Mouse (Mus musculus) intestine, embryonic 14.5 days (tissue): ENCODE data around the gene Ist1. TPM values are rescaled to one million over a fixed set of nuclear protein-coding genes. Genes with fewer than 3 reads are reported as not detected.

ENCODE experiments used
- ATAC-seq: fragments of 200-750 bp; cut with Nextera tagmentation; replicated peaks from 2 replicates; pipeline ENCODE4 v1.8.0; 2017; ENCODE audit warnings: low read depth, moderate number of reproducible peaks, moderate TSS enrichment, moderate library complexity; ENCODE audit not compliant: low FRiP score, low TSS enrichment
- DNase-seq: peaks from one replicate; pipeline ENCODE4 v3.0.0-alpha.2; 2018; ENCODE audit warnings: low spot score
- H3K27ac ChIP-seq: fragments of 300-500 bp; sonication (generic); 2 replicates; pipeline ENCODE4 v1.5.1; 2014; ENCODE audit warnings: low read depth, mild to moderate bottlenecking, control low read depth
- H3K27me3 ChIP-seq: fragments of 300-500 bp; sonication (generic); replicated peaks from 2 replicates; pipeline ENCODE4 v1.6.1; 2014; ENCODE audit warnings: low read length, control low read depth; ENCODE audit not compliant: control insufficient read depth, insufficient read depth
- H3K36me3 ChIP-seq: fragments of 300-500 bp; sonication (generic); 2 replicates; pipeline ENCODE4 v1.6.1; 2014; ENCODE audit warnings: low read length, control low read depth; ENCODE audit not compliant: control insufficient read depth, insufficient read depth
- H3K4me1 ChIP-seq: fragments of 300-500 bp; sonication (generic); replicated peaks from 2 replicates; pipeline ENCODE4 v1.6.1; 2014; ENCODE audit warnings: low read length, control low read depth, mixed read lengths; ENCODE audit not compliant: control insufficient read depth, insufficient read depth
- H3K4me2 ChIP-seq: fragments of 300-500 bp; sonication (generic); 2 replicates; pipeline ENCODE4 v1.6.1; 2014; ENCODE audit warnings: low read length
- H3K4me3 ChIP-seq: fragments of 300-500 bp; sonication (generic); 2 replicates; pipeline ENCODE4 v1.5.1; 2014; ENCODE audit warnings: low read depth, low read length, control low read depth, mixed read lengths
- H3K9ac ChIP-seq: fragments of 300-500 bp; sonication (generic); 2 replicates; pipeline ENCODE4 v1.6.1; 2014; ENCODE audit warnings: mild to moderate bottlenecking, low read length
- H3K9me3 ChIP-seq: fragments of 300-500 bp; sonication (generic); 2 replicates; pipeline ENCODE4 v1.6.1; 2016; ENCODE audit warnings: low read length, control low read depth; ENCODE audit not compliant: control insufficient read depth
- WGBS: fragments of 180-500 bp; shearing (Covaris S2); extraction: QIAGEN DNeasy Blood & Tissue Kit; methylation state at CpG from one replicate; pipeline ENCODE4 v1.1.7; 2014; 5-methylcytosine and 5-hydroxymethylcytosine counted together
- polyA plus RNA-seq: library from polyadenylated mRNA; unstranded; fragments of >200 nt; fragmentation: Nextera tagmentation; extraction: Ambion mirVana; gene quantifications from 2 replicates; pipeline ENCODE4 v1.2.1, GENCODE M21; 2014

Ist1 gene
- 140 and 152 TPM in 2 replicates for polyA plus RNA-seq

DNA sequence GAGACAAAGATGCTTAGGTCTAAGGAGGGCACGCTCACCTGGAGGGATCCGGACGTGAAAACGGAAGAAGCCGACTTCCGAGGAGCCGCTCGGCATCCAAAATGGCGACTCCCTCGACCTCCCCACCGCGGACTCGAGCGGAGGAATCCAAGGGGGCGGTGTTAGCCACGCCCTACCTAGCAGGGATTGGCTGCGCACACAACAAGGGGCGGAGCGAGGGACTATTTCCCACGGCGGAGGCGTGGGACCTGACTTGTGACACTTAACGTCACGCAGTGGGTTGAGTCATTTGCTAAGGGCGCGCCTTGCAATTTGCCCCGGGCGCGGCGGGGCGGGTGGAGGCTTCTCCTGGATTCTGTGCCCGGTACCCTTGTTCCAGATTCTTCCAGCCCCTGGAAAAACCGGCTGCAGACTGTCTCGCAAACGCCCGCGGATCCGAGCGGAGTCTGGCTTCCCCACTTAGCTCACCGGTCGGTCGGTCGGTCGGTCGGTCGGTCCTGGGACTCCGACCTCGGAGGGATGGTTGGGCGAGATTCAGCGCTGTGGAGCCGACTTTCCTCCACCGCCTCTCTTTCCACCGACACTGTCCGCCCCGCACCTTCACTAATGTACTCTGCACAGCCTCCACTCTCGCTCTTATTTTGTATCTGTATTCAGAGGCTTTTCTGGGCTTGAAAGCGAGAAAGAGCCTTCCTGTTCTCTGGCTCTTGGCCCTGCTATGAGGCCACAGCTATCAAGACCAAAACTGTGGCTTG, at the start of gene Ist1:
Ist1 (minus strand) TSS at position 115 of the 755 bp plus-strand sequence.
- Histone ChIP-seq H3K4me3 (peak within 1 kb of the TSS; percentile 81), H3K36me3 (no peaks in the 10 kb centered on the region), H3K27me3 (no peaks in the 10 kb centered on the region), H3K9ac (peak within 1 kb of the TSS; percentile 87), H3K4me2 (peak within 1 kb of the TSS; percentile 92), H3K4me1 (peaks cover 13% of the 10 kb centered on the region), H3K9me3 (no peaks in the 10 kb centered on the region), H3K27ac (peak within 1 kb of the TSS; percentile 78)
- DNase-seq (peak; percentile 99), ATAC-seq (peak; percentile 98)
- under 1% methylated on average over 57 of the region's 57 CpGs for WGBS

DNA sequence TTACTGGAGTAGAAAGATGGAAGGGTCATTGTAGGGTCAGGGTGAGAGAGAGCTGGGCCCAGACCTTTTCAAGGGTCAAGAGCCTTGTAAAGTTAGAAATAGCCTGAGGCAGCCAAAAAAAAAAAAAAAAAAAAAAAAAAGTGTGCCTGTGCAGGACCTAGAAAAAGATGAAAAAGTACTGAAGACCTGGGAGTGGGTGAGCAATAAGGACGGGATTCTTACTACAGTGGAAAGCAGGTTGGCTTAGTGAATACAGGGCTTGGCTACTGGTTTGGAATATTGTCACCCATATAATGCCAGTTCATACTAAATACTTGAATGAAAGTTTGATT, 45.0 kb upstream of the Ist1 start:
- Histone ChIP-seq H3K27me3 (no peaks in the 10 kb centered on the region), H3K9me3 (no peaks in the 10 kb centered on the region), H3K4me3 (peak overlapping the region; percentile 92), H3K27ac (peak overlapping the region; percentile 79; the same call in 1 of the 2 replicates), H3K9ac (peak overlapping the region; percentile 98; the same call in 1 of the 2 replicates), H3K4me1 (peaks cover 8% of the 10 kb centered on the region), H3K4me2 (peak overlapping the region; percentile 75), H3K36me3 (peaks cover 18% of the 10 kb centered on the region)
- 69% methylated on average over 1 of the region's 1 CpGs for WGBS
- ATAC-seq (no peak), DNase-seq (no peak)

DNA sequence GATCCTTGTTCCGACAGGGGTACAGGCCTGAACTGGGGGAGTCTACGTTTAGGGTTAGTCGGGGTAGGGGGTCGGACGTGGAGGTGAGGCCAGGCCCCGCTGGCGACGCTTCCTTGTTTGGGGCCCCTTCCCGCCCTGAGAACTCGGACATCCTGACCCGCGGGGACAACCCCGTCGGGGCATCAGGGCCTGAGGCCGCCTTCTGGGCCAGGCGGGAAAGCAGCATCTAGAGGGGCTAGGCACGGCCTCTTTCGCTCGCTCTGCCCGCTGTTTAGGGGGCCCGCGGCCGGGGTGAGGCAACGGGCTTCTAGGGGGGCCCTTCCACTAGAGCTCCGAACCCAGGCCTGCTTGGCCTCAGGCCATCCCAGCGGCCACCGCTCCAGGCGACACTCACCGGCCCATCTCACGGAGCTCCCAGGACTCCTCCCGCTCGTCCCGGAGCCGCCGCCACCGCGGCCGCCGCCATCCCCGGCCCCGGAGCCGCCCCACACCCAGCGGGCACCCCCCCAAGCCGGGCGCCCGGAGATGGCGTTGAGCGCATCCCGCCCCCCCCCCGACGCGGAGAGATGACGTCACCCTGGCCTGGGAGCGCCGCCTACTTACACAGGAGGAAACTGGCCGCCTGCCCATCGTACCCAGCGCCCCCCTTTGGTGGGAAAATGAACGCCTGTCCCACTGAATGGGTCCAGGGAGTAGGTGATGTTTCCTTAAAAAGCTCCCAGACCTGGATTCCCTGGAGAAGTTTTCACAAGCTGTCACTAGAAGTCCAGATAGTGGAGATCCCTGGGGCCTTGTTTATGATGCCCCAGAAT, 44.4 kb upstream of the Ist1 start, which contains the start of gene Atxn1l:
Atxn1l (minus strand) TSS at position 503 of the 812 bp plus-strand sequence.
- peak within 1 kb of the TSS; percentile 92 for H3K4me3 ChIP-seq
- H3K4me1 ChIP-seq = peaks cover 8% of the 10 kb centered on the region
- peak within 1 kb of the TSS; percentile 75 for H3K4me2 ChIP-seq
- no peaks in the 10 kb centered on the region for H3K27me3 ChIP-seq
- peaks cover 24% of the 10 kb centered on the region for H3K36me3 ChIP-seq
- peak within 1 kb of the TSS; percentile 79 for H3K27ac ChIP-seq
- ATAC-seq = peak; percentile 90
- WGBS = under 1% methylated on average over 44 of the region's 59 CpGs
- DNase-seq = peak; percentile 98
- H3K9ac ChIP-seq = peak within 1 kb of the TSS; percentile 98
- H3K9me3 ChIP-seq = no peaks in the 10 kb centered on the region

DNA sequence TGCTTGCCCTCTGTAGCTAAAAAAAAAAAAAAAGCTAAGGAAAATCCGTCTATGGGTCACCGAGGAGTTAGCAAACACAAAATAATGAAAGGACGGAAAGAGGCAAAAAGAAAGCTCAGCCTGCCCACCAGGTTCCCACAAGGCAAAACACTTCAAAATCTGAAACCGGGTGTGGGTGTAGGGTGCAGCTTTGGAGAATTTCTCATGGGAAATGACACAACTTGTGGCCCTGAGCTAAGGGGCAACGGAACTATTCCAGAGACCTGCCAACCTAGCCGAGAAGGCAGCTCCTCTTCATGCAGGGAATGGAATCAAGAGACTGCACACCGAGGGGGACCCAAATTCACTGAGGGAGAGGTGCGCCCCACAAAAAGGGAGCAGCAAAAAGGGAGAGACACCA, 43.8 kb upstream of the Ist1 start:
- Histone ChIP-seq H3K4me1 (peaks cover 8% of the 10 kb centered on the region), H3K36me3 (peaks cover 30% of the 10 kb centered on the region), H3K9ac (peak overlapping the region; percentile 98), H3K4me3 (peak overlapping the region; percentile 92), H3K4me2 (peak overlapping the region; percentile 75), H3K27ac (0 out of 2 replicates have a peak overlapping the region, but pooled peaks have one; percentile 79), H3K27me3 (no peaks in the 10 kb centered on the region), H3K9me3 (no peaks in the 10 kb centered on the region)
- DNase-seq = no peak
- WGBS = 7% methylated on average over 8 of the region's 8 CpGs
- peak; percentile 16; the same call in 1 of the 2 replicates for ATAC-seq

DNA sequence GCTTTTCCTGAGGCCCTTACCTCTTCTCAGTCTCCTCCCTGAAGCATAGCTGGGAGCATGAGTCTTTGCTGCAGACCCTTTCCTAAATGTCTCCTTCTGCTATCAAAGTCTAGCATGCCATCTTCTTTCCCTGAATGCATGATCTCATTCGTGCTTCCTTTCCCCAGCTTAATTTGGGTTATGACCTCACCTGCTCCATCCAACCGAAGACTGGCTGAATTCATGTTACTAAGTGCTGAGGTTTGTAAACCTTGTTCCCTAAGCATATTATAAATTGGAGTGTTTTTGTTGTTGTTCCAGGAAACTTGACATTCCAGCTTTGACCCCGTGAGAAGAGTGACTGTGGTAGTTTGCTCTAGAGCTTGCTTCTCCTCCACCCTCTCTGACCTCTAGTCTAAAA, 41.0 kb upstream of the Ist1 start:
- 83% methylated on average over 3 of the region's 3 CpGs for WGBS
- no peak overlapping the region for H3K27ac ChIP-seq
- DNase-seq (no peak), ATAC-seq (no peak)
- no peaks in the 10 kb centered on the region for H3K9me3 ChIP-seq
- no peak overlapping the region for H3K9ac ChIP-seq
- no peak overlapping the region for H3K4me2 ChIP-seq
- H3K27me3 ChIP-seq = no peaks in the 10 kb centered on the region
- peaks cover 8% of the 10 kb centered on the region for H3K4me1 ChIP-seq
- H3K36me3 ChIP-seq = peaks cover 53% of the 10 kb centered on the region
- no peak overlapping the region for H3K4me3 ChIP-seq

DNA sequence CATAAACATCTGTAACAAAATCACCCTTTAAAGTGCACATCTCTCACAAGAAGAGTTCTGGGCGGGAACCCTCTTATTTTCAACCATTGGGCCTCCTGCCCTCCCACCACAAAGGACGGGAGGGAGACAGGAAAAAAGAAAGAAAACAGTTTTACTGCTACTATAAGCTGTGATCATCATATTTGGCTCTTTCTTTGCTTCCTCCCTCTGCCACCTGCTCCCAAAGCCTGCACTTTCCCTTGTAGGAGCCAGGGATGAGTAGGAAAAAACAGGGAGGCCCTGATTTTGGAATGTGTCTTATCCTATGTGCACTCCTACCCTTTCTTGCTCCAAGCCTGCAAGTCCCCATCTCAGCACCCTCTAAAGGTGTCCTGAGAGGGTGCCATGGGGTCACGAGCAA, 38.0 kb upstream of the Ist1 start:
- peaks cover under 1% of the 10 kb centered on the region; the same call in 1 of the 2 replicates for H3K4me1 ChIP-seq
- no peak overlapping the region for H3K27ac ChIP-seq
- no peaks in the 10 kb centered on the region for H3K27me3 ChIP-seq
- no peak for DNase-seq
- H3K4me3 ChIP-seq = no peak overlapping the region
- H3K36me3 ChIP-seq = peaks cover 70% of the 10 kb centered on the region
- WGBS = 75% methylated on average over 3 of the region's 3 CpGs
- no peaks in the 10 kb centered on the region for H3K9me3 ChIP-seq
- no peak overlapping the region for H3K4me2 ChIP-seq
- H3K9ac ChIP-seq = no peak overlapping the region
- no peak for ATAC-seq

DNA sequence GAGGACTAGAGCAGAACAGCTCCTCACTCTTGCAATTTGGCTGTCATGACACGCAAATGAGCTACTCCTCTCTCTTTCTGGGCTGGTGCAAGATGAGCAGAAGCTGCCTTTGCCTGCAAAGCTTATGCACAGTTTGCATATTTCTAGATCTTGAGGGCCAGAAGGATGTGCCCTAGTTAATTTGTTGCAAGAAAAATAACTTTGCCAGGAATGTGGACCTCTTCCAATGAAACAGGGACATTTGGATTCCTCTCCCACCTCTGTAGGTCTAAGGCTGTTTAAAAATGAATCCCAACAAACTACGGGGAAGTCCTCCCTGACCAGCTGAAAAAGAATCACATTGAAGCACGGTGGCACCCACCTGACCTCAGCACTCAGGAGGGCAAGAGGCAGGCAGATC, 32.0 kb upstream of the Ist1 start:
- Histone ChIP-seq H3K4me3 (no peak overlapping the region), H3K27me3 (no peaks in the 10 kb centered on the region), H3K36me3 (peaks cover 86% of the 10 kb centered on the region), H3K9me3 (no peaks in the 10 kb centered on the region), H3K9ac (no peak overlapping the region), H3K27ac (no peak overlapping the region), H3K4me1 (no peaks in the 10 kb centered on the region), H3K4me2 (no peak overlapping the region)
- no peak for ATAC-seq
- no peak for DNase-seq
- WGBS = 89% methylated on average over 3 of the region's 3 CpGs

DNA sequence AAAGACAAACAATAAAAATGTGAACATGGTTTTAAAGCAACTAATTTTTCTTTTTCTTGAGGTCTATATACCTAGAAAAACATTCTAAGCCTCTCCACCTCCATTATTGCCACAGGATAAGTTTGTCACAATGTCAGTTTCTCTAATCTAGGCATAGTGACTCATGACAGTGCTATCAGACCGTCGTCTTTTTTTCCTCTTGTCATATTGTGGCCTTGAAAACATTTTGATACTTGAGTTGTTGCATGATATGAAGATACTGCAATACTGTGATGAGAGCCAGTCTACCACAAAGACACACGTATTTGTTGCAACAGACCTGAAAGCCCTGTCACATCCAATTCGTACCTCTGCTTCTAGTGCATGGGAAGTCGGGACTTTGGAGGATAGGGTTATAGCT, 21.9 kb upstream of the Ist1 start:
- Histone ChIP-seq H3K4me3 (no peak overlapping the region), H3K9ac (no peak overlapping the region), H3K36me3 (peaks cover 93% of the 10 kb centered on the region), H3K4me2 (no peak overlapping the region), H3K4me1 (no peaks in the 10 kb centered on the region), H3K9me3 (no peaks in the 10 kb centered on the region), H3K27ac (no peak overlapping the region), H3K27me3 (no peaks in the 10 kb centered on the region)
- DNase-seq (no peak), ATAC-seq (no peak)
- 93% methylated on average over 5 of the region's 5 CpGs for WGBS
